ENCODE assay signal across 8 mouse cellular contexts in genomic region chr1:38392928-38393327, GRCm38 (mm10).
DNase-seq lines count a peak whose midpoint lies in the region; ATAC-seq and TF ChIP-seq lines count a peak whose summit lies in the region.
"Had no signal": no experiment of that assay in that cellular context is flagged by ENCODE, and none has a peak within 500 bp of the region (broad histone marks: within the 10 kb centered on the region; RNA-seq: fewer than 3 reads in every experiment).

No protein-coding gene starts in this region.

- no peak overlapping the region for H3K4me3 ChIP-seq in C2C12 (ENCODE audit: insufficient read depth, poor library complexity, severe bottlenecking)
- H3K4me3 ChIP-seq in forebrain, embryonic 16.5 days (replicated peaks; ENCODE audit: low read length): no peak overlapping the region
- H3K4me3 ChIP-seq in lung, adult 2 months (replicated peaks; ENCODE audit: extremely low read depth, low read depth, low read length): no peak overlapping the region
- H3K4me3 ChIP-seq: heart, embryonic 15.5 days had no signal

- no peaks in the 10 kb centered on the region for H3K36me3 ChIP-seq in C2C12 (ENCODE audit: control insufficient read depth, insufficient read depth)
- H3K36me3 ChIP-seq in forebrain, embryonic 16.5 days (ENCODE audit: control insufficient read depth, insufficient read depth): no peaks in the 10 kb centered on the region
- H3K36me3 ChIP-seq: heart, embryonic 15.5 days had no signal

- peak; percentile 96 for DNase-seq in 3T3-L1 (ENCODE audit: low read depth, low spot score)
- peak; percentile 92 for DNase-seq in brain, embryonic 14.5 days (ENCODE audit: low read depth)
- peak; percentile 81 for DNase-seq in kidney, postnatal 14 days
- peak; percentile 36 for DNase-seq in lung, adult 2 months
- peak; percentile 24 for DNase-seq in spleen, adult 12 weeks (ENCODE audit: low spot score)

- no peaks in the 10 kb centered on the region for H3K79me3 ChIP-seq in C2C12 (ENCODE audit: low read depth)

- TF ChIP-seq POLR2A in brain, embryonic 14.5 days (IDR thresholded peaks at IDR 0.05; ENCODE audit: borderline replicate concordance, extremely low read depth, insufficient read depth, insufficient read length, poor library complexity, severe bottlenecking): no peak
- no peak for TF ChIP-seq POLR2A in lung, adult 2 months (IDR thresholded peaks at IDR 0.05; ENCODE audit: borderline replicate concordance, extremely low read depth, low read depth, low read length)

- H3K27me3 ChIP-seq in C2C12 (ENCODE audit: control insufficient read depth, insufficient read depth, insufficient read length): peaks cover 26% of the 10 kb centered on the region
- H3K27me3 ChIP-seq in forebrain, embryonic 16.5 days (replicated peaks; ENCODE audit: control insufficient read depth, insufficient read depth, low read length): no peaks in the 10 kb centered on the region
- H3K27me3 ChIP-seq: heart, embryonic 15.5 days had no signal

- H3K79me2 ChIP-seq in C2C12 (ENCODE audit: control insufficient read depth, insufficient read depth): no peaks in the 10 kb centered on the region

- H3K27ac ChIP-seq in forebrain, embryonic 16.5 days (ENCODE audit: low read length): no peak overlapping the region
- H3K27ac ChIP-seq: heart, embryonic 15.5 days had no signal

- peak; percentile 20 for TF ChIP-seq CTCF in C2C12 (IDR thresholded peaks at IDR 0.05; ENCODE audit: control insufficient read depth, insufficient read depth, insufficient read length)
- TF ChIP-seq CTCF in brain, embryonic 14.5 days (IDR thresholded peaks at IDR 0.05; ENCODE audit: borderline replicate concordance, extremely low read depth, insufficient read depth, insufficient read length): peak; percentile 67; the same call in 1 of the 2 replicates
- TF ChIP-seq CTCF in lung, adult 2 months (IDR thresholded peaks at IDR 0.05; ENCODE audit: insufficient read depth, low read length): peak; percentile 67

- H3K4me2 ChIP-seq in forebrain, embryonic 16.5 days (ENCODE audit: low read length): no peak overlapping the region
- H3K4me2 ChIP-seq: heart, embryonic 15.5 days had no signal

- no peaks in the 10 kb centered on the region for H3K9me3 ChIP-seq in forebrain, embryonic 16.5 days (ENCODE audit: control insufficient read depth, low read length)
- H3K9me3 ChIP-seq: heart, embryonic 15.5 days had no signal

- no peak overlapping the region for H3ac ChIP-seq in C2C12 (ENCODE audit: control insufficient read depth, insufficient read length, low read depth)

- WGBS in forebrain, embryonic 16.5 days: 40% methylated on average over 2 of the region's 2 CpGs
- 22% methylated on average over 2 of the region's 2 CpGs for WGBS in lung, adult 2 months

- 0 out of 2 replicates have a peak, but pooled peaks have one; percentile 41 for ATAC-seq in forebrain, embryonic 16.5 days

- no peak overlapping the region for H3K9ac ChIP-seq in forebrain, embryonic 16.5 days (replicated peaks; ENCODE audit: low read depth, low read length)
- H3K9ac ChIP-seq: heart, embryonic 15.5 days had no signal

- peaks cover 36% of the 10 kb centered on the region for H3K4me1 ChIP-seq in forebrain, embryonic 16.5 days (replicated peaks; ENCODE audit: control insufficient read depth, insufficient read depth, low read length)
- peaks cover 7% of the 10 kb centered on the region for H3K4me1 ChIP-seq in lung, adult 2 months (ENCODE audit: control insufficient read depth, insufficient read depth, low read length)

TF ChIP-seq in C2C12, 6 proteins besides CTCF, POLR2A, EP300 and RAD21:
- TF ChIP-seq CEBPB (IDR thresholded peaks at IDR 0.05; ENCODE audit: low read depth): no peak
- TF ChIP-seq FOSL1 (IDR thresholded peaks at IDR 0.05; ENCODE audit: insufficient read depth, low read length, poor library complexity, severe bottlenecking): no peak
- no peak for TF ChIP-seq USF1 (IDR thresholded peaks at IDR 0.05; ENCODE audit: low read depth)
- TF ChIP-seq MYOG (IDR thresholded peaks at IDR 0.05; ENCODE audit: control insufficient read depth, extremely low read depth, insufficient read length): no peak
- no peak for TF ChIP-seq MAX (IDR thresholded peaks at IDR 0.05)
- no peak for TF ChIP-seq MYOD1 (IDR thresholded peaks at IDR 0.05; ENCODE audit: control insufficient read depth, insufficient read length, low read depth)
TF ChIP-seq in C2C12: peak in this region for 0.

Comparison
In these comparisons a context has a peak if more than half of its experiments do, and no peak if none do; other contexts are left out.
1. DNase-seq: peak in every context shown above with its lines; median percentile 96 in 3T3-L1; 92 in brain, embryonic 14.5 days; 81 in kidney, postnatal 14 days; 36 in lung, adult 2 months; 24 in spleen, adult 12 weeks.